Mouse (Mus musculus) lung, adult 2 months (tissue): ENCODE measurements around the gene Uba52. TPM values are rescaled to one million over a fixed set of nuclear protein-coding genes. Genes with fewer than 3 reads are reported as not detected.

Source experiments
- DNase-seq: peaks from one replicate; pipeline ENCODE4 v3.0.0; 2022
- H3K4me1 ChIP-seq: fragments of 200-500 bp; 2 replicates; pipeline ENCODE4 v1.6.1; 2011; ENCODE audit warnings: low read length; ENCODE audit not compliant: control insufficient read depth, insufficient read depth
- H3K4me3 ChIP-seq: fragments of 200-500 bp; replicated peaks from 2 replicates; pipeline ENCODE3; 2011; ENCODE audit warnings: low read depth, mild to moderate bottlenecking, control low read depth, low read length; ENCODE audit errors: extremely low read depth
- CTCF ChIP-seq: fragments of 200-500 bp; IDR thresholded peaks from 2 replicates; pipeline ENCODE4 v1.5.1; 2011; ENCODE audit warnings: mild to moderate bottlenecking, low read length, control low read depth; ENCODE audit not compliant: insufficient read depth
- POLR2A ChIP-seq: fragments of 200-500 bp; IDR thresholded peaks from 2 replicates; pipeline ENCODE4 v1.6.1; 2011; ENCODE audit warnings: low read depth, mild to moderate bottlenecking, control low read depth, low read length, borderline replicate concordance; ENCODE audit errors: extremely low read depth
- WGBS: fragments of 180-500 bp; shearing (Covaris S2); methylation state at CpG from one replicate; pipeline ENCODE4 v1.1.7; 2018; 5-methylcytosine and 5-hydroxymethylcytosine counted together
- polyA plus RNA-seq: library from polyadenylated mRNA; depleted of rRNA; stranded (reverse); fragments of >200 nt; gene quantifications from 2 replicates; pipeline ENCODE4 v1.2.3, GENCODE M21; 2012

The Uba52 gene
- polyA plus RNA-seq, 1 experiment: 370 TPM

GRCm38 (mm10) chr8:70494416-70494945 is 16.1 kb downstream of the Uba52 start:
- WGBS: 6% methylated on average over 24 of the region's 28 CpGs
- TF ChIP-seq POLR2A (no peak), CTCF (no peak)
- Histone ChIP-seq H3K4me3 (no peak overlapping the region), H3K4me1 (peaks cover 4% of the 10 kb centered on the region; the same call in 1 of the 2 replicates)
- no peak for DNase-seq

- no peak for DNase-seq
- peaks cover 8% of the 10 kb centered on the region; the same call in 1 of the 2 replicates for H3K4me1 ChIP-seq
- no peak for TF ChIP-seq POLR2A
- TF ChIP-seq CTCF: no peak
- 2% methylated on average over 46 of the region's 47 CpGs for WGBS
- no peak overlapping the region for H3K4me3 ChIP-seq
These were observed 16.7 kb downstream of the Uba52 start for GRCm38 (mm10) chr8:70493692-70494415.

- no peak for TF ChIP-seq CTCF
- no peak for TF ChIP-seq POLR2A
- DNase-seq: peak; percentile 50
- peak within 1 kb of the TSS; percentile 34 for H3K4me3 ChIP-seq
- peaks cover 14% of the 10 kb centered on the region for H3K4me1 ChIP-seq
- under 1% methylated on average over 72 of the region's 93 CpGs for WGBS
These were observed 17.6 kb downstream of the Uba52 start, which contains the start of gene Crlf1 for GRCm38 (mm10) chr8:70492664-70493640. Gene Crlf1 (plus strand): TSS chr8:70493158.

- TF ChIP-seq POLR2A (no peak), CTCF (no peak)
- H3K4me3 ChIP-seq: no peak overlapping the region
- WGBS: 8% methylated on average over 20 of the region's 20 CpGs
- no peak for DNase-seq
- peaks cover 16% of the 10 kb centered on the region for H3K4me1 ChIP-seq
These were observed 19.6 kb downstream of the Uba52 start for GRCm38 (mm10) chr8:70490880-70491495.

- 24% methylated on average over 10 of the region's 10 CpGs for WGBS
- no peak for TF ChIP-seq CTCF
- TF ChIP-seq POLR2A: no peak
- H3K4me3 ChIP-seq: no peak overlapping the region
- DNase-seq: peak; percentile 64
- H3K4me1 ChIP-seq: peaks cover 16% of the 10 kb centered on the region
These were observed 20.3 kb downstream of the Uba52 start for GRCm38 (mm10) chr8:70490061-70490879.

GRCm38 (mm10) chr8:70489576-70489975 is 21.0 kb downstream of the Uba52 start:
- DNase-seq: no peak
- Histone ChIP-seq H3K4me1 (peaks cover 16% of the 10 kb centered on the region), H3K4me3 (peak overlapping the region; percentile 27)
- TF ChIP-seq POLR2A (no peak), CTCF (no peak)
- WGBS: 2% methylated on average over 38 of the region's 41 CpGs

- no peak for DNase-seq
These were observed 21.6 kb downstream of the Uba52 start for GRCm38 (mm10) chr8:70488931-70489470.

More at GRCm38 (mm10) chr8:70488931-70489470, 21.6 kb downstream of the Uba52 start:
- TF ChIP-seq CTCF (no peak), POLR2A (no peak)
- no peak overlapping the region for H3K4me3 ChIP-seq
- peaks cover 16% of the 10 kb centered on the region for H3K4me1 ChIP-seq
- WGBS: 6% methylated on average over 14 of the region's 14 CpGs
